Mouse (Mus musculus): ENCODE measurements around the gene Scn4a.

The Scn4a gene

GRCm38 (mm10) chr11:106313533-106313932 is 39.6 kb downstream of the Scn4a start:
- DNase-seq: no peak

GRCm38 (mm10) chr11:106310123-106310522 is 43.0 kb downstream of the Scn4a start:
- DNase-seq: no peak

GRCm38 (mm10) chr11:106308162-106308561 is 44.9 kb downstream of the Scn4a start:
- DNase-seq: no peak

GRCm38 (mm10) chr11:106307432-106307831 is 45.7 kb downstream of the Scn4a start:
- no peak for DNase-seq

- no peak for DNase-seq
These were observed 46.3 kb downstream of the Scn4a start for GRCm38 (mm10) chr11:106306758-106307157.

- DNase-seq: no peak
These were observed 47.1 kb downstream of the Scn4a start for GRCm38 (mm10) chr11:106306065-106306385.

- DNase-seq: no peak
These were observed 47.6 kb downstream of the Scn4a start for GRCm38 (mm10) chr11:106305348-106306064.

- no peak for DNase-seq
These were observed 50.5 kb downstream of the Scn4a start for GRCm38 (mm10) chr11:106302634-106303033.

- no peak for DNase-seq
These were observed 51.3 kb downstream of the Scn4a start, which contains the start of gene Gh for GRCm38 (mm10) chr11:106301765-106302164. Gene Gh, minus strand, starts transcription at chr11:106301865.

GRCm38 (mm10) chr11:106291861-106292260 is 61.2 kb downstream of the Scn4a start:
- DNase-seq: no peak

GRCm38 (mm10) chr11:106290376-106290775 is 62.7 kb downstream of the Scn4a start:
- DNase-seq: no peak

- DNase-seq: no peak
These were observed 63.7 kb downstream of the Scn4a start for GRCm38 (mm10) chr11:106289369-106289768.

- DNase-seq: no peak
These were observed 66.1 kb downstream of the Scn4a start for GRCm38 (mm10) chr11:106286987-106287386.

GRCm38 (mm10) chr11:106286206-106286605 is 66.9 kb downstream of the Scn4a start:
- no peak for DNase-seq

GRCm38 (mm10) chr11:106284126-106284525 is 69.0 kb downstream of the Scn4a start:
- no peak for DNase-seq

- no peak for DNase-seq
These were observed 69.7 kb downstream of the Scn4a start for GRCm38 (mm10) chr11:106283371-106283770.

- DNase-seq: no peak
These were observed 70.6 kb downstream of the Scn4a start for GRCm38 (mm10) chr11:106282452-106282851.

- DNase-seq: peak; percentile 82 to 83
These were observed 76.6 kb downstream of the Scn4a start, which contains the start of gene Tcam1 for GRCm38 (mm10) chr11:106276454-106276853. Gene Tcam1, plus strand, starts transcription at chr11:106276672.

- DNase-seq: no peak
These were observed 78.1 kb downstream of the Scn4a start for GRCm38 (mm10) chr11:106274971-106275411.

- no peak for DNase-seq
These were observed 78.7 kb downstream of the Scn4a start for GRCm38 (mm10) chr11:106274374-106274773.

- no peak for DNase-seq
These were observed 79.3 kb downstream of the Scn4a start for GRCm38 (mm10) chr11:106273811-106274210.

- no peak for DNase-seq
These were observed 79.8 kb downstream of the Scn4a start for GRCm38 (mm10) chr11:106273311-106273684.

GRCm38 (mm10) chr11:106272644-106273310 is 80.3 kb downstream of the Scn4a start, which contains the start of gene Smarcd2:
Gene Smarcd2, minus strand, starts transcription at chr11:106272972.
- peak; percentile 99 for DNase-seq
